Mouse (Mus musculus): Measurements from ENCODE around the gene Agbl5. TPM values are rescaled to one million over a fixed set of nuclear protein-coding genes. Genes with fewer than 3 reads are reported as not detected.

Gene Agbl5
- polyA plus RNA-seq, 1 experiment from 2014 or later, result 25.3 TPM

- no peaks in the 10 kb centered on the region for H3K9me3 ChIP-seq (ENCODE audit: control insufficient read depth, low read length)
- whole genome bisulfite sequencing, result 96% methylated on average over 9 of the region's 9 CpGs
- H3K4me3 ChIP-seq (ENCODE audit: low read depth, low read length), result no peak overlapping the region
- peaks cover 22% of the 10 kb centered on the region for H3K36me3 ChIP-seq (ENCODE audit: control insufficient read depth, insufficient read depth, low read length)
- H3K9ac ChIP-seq (ENCODE audit: low read length), result no peak overlapping the region
- H3K27ac ChIP-seq (ENCODE audit: low read depth, low read length), result no peak overlapping the region
- H3K27me3 ChIP-seq (ENCODE audit: control insufficient read depth, insufficient read depth, low read length), result no peaks in the 10 kb centered on the region
- no peak overlapping the region for H3K4me2 ChIP-seq (ENCODE audit: low read depth)
- ATAC-seq (ENCODE audit: insufficient read depth, low FRiP score, low TSS enrichment) (no peak), DNase-seq (ENCODE audit: low spot score) (no peak)
- peaks cover 13% of the 10 kb centered on the region for H3K4me1 ChIP-seq (ENCODE audit: control insufficient read depth, insufficient read depth, low read length)
Measured at GRCm38 (mm10) chr5:30954556-30954955, 66.1 kb downstream of the Agbl5 start.

GRCm38 (mm10) chr5:30955751-30956150 is 67.3 kb downstream of the Agbl5 start:
- Histone ChIP-seq H3K36me3 (ENCODE audit: control insufficient read depth, insufficient read depth, low read length) (peaks cover 22% of the 10 kb centered on the region), H3K9ac (ENCODE audit: low read length) (no peak overlapping the region), H3K9me3 (ENCODE audit: control insufficient read depth, low read length) (no peaks in the 10 kb centered on the region), H3K4me2 (ENCODE audit: low read depth) (no peak overlapping the region), H3K27me3 (ENCODE audit: control insufficient read depth, insufficient read depth, low read length) (no peaks in the 10 kb centered on the region), H3K4me3 (ENCODE audit: low read depth, low read length) (no peak overlapping the region), H3K27ac (ENCODE audit: low read depth, low read length) (no peak overlapping the region), H3K4me1 (ENCODE audit: control insufficient read depth, insufficient read depth, low read length) (peaks cover 11% of the 10 kb centered on the region)
- WGBS, result 92% methylated on average over 6 of the region's 6 CpGs
- ATAC-seq (ENCODE audit: insufficient read depth, low FRiP score, low TSS enrichment) (no peak), DNase-seq (ENCODE audit: low spot score) (no peak)

Other genes with a start within 250 kb of the Agbl5 start
- 27.3 and 28.7 TPM in 2 replicates for gene Slc35f6, start 240.8 kb upstream of the Agbl5 start, polyA plus RNA-seq (2014; fragmentation: Nextera tagmentation; extraction: Ambion mirVana)
- gene Cenpa, start 221.9 kb upstream of the Agbl5 start, polyA plus RNA-seq (2014; fragmentation: Nextera tagmentation; extraction: Ambion mirVana), result 335 and 359 TPM in 2 replicates
- 102 and 104 TPM in 2 replicates for gene Dpysl5, start 177.1 kb upstream of the Agbl5 start, polyA plus RNA-seq (2014; fragmentation: Nextera tagmentation; extraction: Ambion mirVana)
- gene Mapre3, start 74.1 kb upstream of the Agbl5 start, polyA plus RNA-seq (2014; fragmentation: Nextera tagmentation; extraction: Ambion mirVana), result 38.7 and 43.7 TPM in 2 replicates
- gene Tmem214, start 20.7 kb upstream of the Agbl5 start, polyA plus RNA-seq (2014; fragmentation: Nextera tagmentation; extraction: Ambion mirVana), result 42.1 and 47.3 TPM in 2 replicates
- 354 and 368 TPM in 2 replicates for gene Ost4, start 19.1 kb downstream of the Agbl5 start, polyA plus RNA-seq (2014; fragmentation: Nextera tagmentation; extraction: Ambion mirVana)
- gene Emilin1, start 24.7 kb downstream of the Agbl5 start, polyA plus RNA-seq (2014; fragmentation: Nextera tagmentation; extraction: Ambion mirVana), result 59.7 and 69.8 TPM in 2 replicates
- 7.9 and 9.6 TPM in 2 replicates for gene Khk, start 32.7 kb downstream of the Agbl5 start, polyA plus RNA-seq (2014; fragmentation: Nextera tagmentation; extraction: Ambion mirVana)
- gene Cgref1, start 56.9 kb downstream of the Agbl5 start, polyA plus RNA-seq (2014; fragmentation: Nextera tagmentation; extraction: Ambion mirVana), result 8.6 and 9.1 TPM in 2 replicates
- gene Preb, start 71.7 kb downstream of the Agbl5 start, polyA plus RNA-seq (2014; fragmentation: Nextera tagmentation; extraction: Ambion mirVana), result 101 and 108 TPM in 2 replicates
- not detected in 2 replicates for gene Tcf23, start 80.0 kb downstream of the Agbl5 start, polyA plus RNA-seq (2014; fragmentation: Nextera tagmentation; extraction: Ambion mirVana)
- 95.1 and 98.5 TPM in 2 replicates for gene Atraid, start 159.6 kb downstream of the Agbl5 start, polyA plus RNA-seq (2014; fragmentation: Nextera tagmentation; extraction: Ambion mirVana)
- gene Slc5a6, start 160.2 kb downstream of the Agbl5 start, polyA plus RNA-seq (2014; fragmentation: Nextera tagmentation; extraction: Ambion mirVana), result 9.3 and 9.7 TPM in 2 replicates
- 27.9 and 28.2 TPM in 2 replicates for gene Cad, start 166.1 kb downstream of the Agbl5 start, polyA plus RNA-seq (2014; fragmentation: Nextera tagmentation; extraction: Ambion mirVana)
- not detected in 2 replicates for gene Dnajc5g, start 217.6 kb downstream of the Agbl5 start, polyA plus RNA-seq (2014; fragmentation: Nextera tagmentation; extraction: Ambion mirVana)
- 8.1 and 9.2 TPM in 2 replicates for gene Slc30a3, start 219.5 kb downstream of the Agbl5 start, polyA plus RNA-seq (2014; fragmentation: Nextera tagmentation; extraction: Ambion mirVana)
- 0.45 and 0.81 TPM in 2 replicates for gene Trim54, start 228.0 kb downstream of the Agbl5 start, polyA plus RNA-seq (2014; fragmentation: Nextera tagmentation; extraction: Ambion mirVana)